Comparison of ENCODE assay signal across 28 mouse cellular contexts in the genomic region with DNA sequence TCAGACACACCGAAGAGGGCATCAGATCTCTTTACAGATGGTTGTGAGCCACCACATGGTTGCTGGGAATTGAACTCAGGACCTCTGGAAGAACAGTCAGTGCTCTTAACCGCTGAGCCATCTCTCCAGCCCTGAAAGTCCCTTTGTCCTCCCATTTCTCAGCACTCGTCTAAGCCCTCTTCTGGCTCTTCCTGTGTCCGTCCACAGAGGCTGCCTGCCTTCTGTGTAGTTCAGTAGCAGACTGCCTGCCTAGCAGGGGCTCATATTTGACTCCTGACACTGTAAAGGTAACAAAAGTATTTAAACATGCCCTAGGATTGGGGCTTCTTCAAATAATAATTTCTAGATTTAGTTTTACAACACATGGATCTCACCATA. TPM values are rescaled to one million over a fixed set of nuclear protein-coding genes. Genes with fewer than 3 reads are reported as not detected.
DNase-seq lines count a peak whose midpoint lies in the region; ATAC-seq and TF ChIP-seq lines count a peak whose summit lies in the region.
"Had no signal": no experiment of that assay in that cellular context is flagged by ENCODE, and none has a peak within 500 bp of the region (broad histone marks: within the 10 kb centered on the region; RNA-seq: fewer than 3 reads in every experiment).

No protein-coding gene starts in this region.

- peaks cover 8% of the 10 kb centered on the region for H3K4me1 ChIP-seq in heart, embryonic 10.5 days
- peaks cover 4% of the 10 kb centered on the region for H3K4me1 ChIP-seq in heart, adult 2 months (ENCODE audit: control insufficient read depth, insufficient read depth, low read length)
- H3K4me1 ChIP-seq in G1E (ENCODE audit: insufficient read depth, low read depth, low read length): peaks cover 54% of the 10 kb centered on the region
- H3K4me1 ChIP-seq in liver, embryonic 12.5 days: peaks cover 59% of the 10 kb centered on the region
- peaks cover 58% of the 10 kb centered on the region for H3K4me1 ChIP-seq in liver, embryonic 15.5 days (replicated peaks)

- TF ChIP-seq EP300 in heart, adult 2 months (IDR thresholded peaks at IDR 0.05; ENCODE audit: insufficient read depth, low read depth, low read length): no peak

- no peaks in the 10 kb centered on the region for H3K79me2 ChIP-seq in heart, adult 2 months (replicated peaks; ENCODE audit: control insufficient read depth, insufficient read depth, low read length)

- no peak for TF ChIP-seq POLR2A in heart, adult 2 months (IDR thresholded peaks at IDR 0.05; ENCODE audit: insufficient read depth, low read depth, low read length)

- no peaks in the 10 kb centered on the region for H3K9me3 ChIP-seq in heart, embryonic 10.5 days
- H3K9me3 ChIP-seq in G1E (replicated peaks): no peaks in the 10 kb centered on the region
- H3K9me3 ChIP-seq in liver, embryonic 12.5 days (replicated peaks): no peaks in the 10 kb centered on the region
- no peaks in the 10 kb centered on the region for H3K9me3 ChIP-seq in liver, embryonic 15.5 days (replicated peaks)
- H3K9me3 ChIP-seq: forebrain, embryonic 12.5 days; forebrain, embryonic 15.5 days; heart, embryonic 12.5 days; heart, embryonic 15.5 days; hindbrain, embryonic 10.5 days; hindbrain, embryonic 13.5 days; intestine, embryonic 15.5 days had no signal

- peak; percentile 43 for DNase-seq in heart, embryonic 10.5 days (ENCODE audit: low spot score)
- no peak for DNase-seq in heart, adult 2 months
- no peak for DNase-seq in G1E (ENCODE audit: low spot score)
- no peak for DNase-seq in retina, embryonic 14.5 days (ENCODE audit: low spot score)
- no peak for DNase-seq in adrenal gland, adult 2 months
- DNase-seq: adrenal gland, adult 8-10 months; adrenal gland, postnatal 25 days; B cell, adult 2 months; cerebellum, adult 11-12 months; cerebellum, adult 9-10 months; cerebellum, postnatal 14 days; gastrocnemius, postnatal 10 days; gastrocnemius, postnatal 36 days; heart, postnatal 10 days; heart, postnatal 36 days had no signal

- WGBS in heart, embryonic 10.5 days: 64% methylated on average over 4 of the region's 4 CpGs
- WGBS in heart, adult 2 months: 70% methylated on average over 4 of the region's 4 CpGs
- 28% methylated on average over 4 of the region's 4 CpGs for WGBS in liver, embryonic 12.5 days (ENCODE audit: insufficient replicate concordance)
- 40% methylated on average over 4 of the region's 4 CpGs for WGBS in liver, embryonic 15.5 days (ENCODE audit: insufficient replicate concordance)

- H3K4me3 ChIP-seq in heart, embryonic 10.5 days: no peak overlapping the region
- no peak overlapping the region for H3K4me3 ChIP-seq in heart, adult 2 months
- H3K4me3 ChIP-seq in G1E (ENCODE audit: low read depth, low read length): peak overlapping the region; percentile 9; the same call in 1 of the 2 replicates
- no peak overlapping the region for H3K4me3 ChIP-seq in liver, embryonic 12.5 days
- peak overlapping the region; percentile 11; the same call in 1 of the 2 replicates for H3K4me3 ChIP-seq in liver, embryonic 15.5 days (replicated peaks)
- H3K4me3 ChIP-seq: forebrain, embryonic 12.5 days; forebrain, embryonic 15.5 days; heart, embryonic 12.5 days; heart, embryonic 15.5 days; hindbrain, embryonic 10.5 days; hindbrain, embryonic 13.5 days; intestine, embryonic 15.5 days had no signal

- H3K36me3 ChIP-seq in heart, embryonic 10.5 days: peaks cover 39% of the 10 kb centered on the region
- H3K36me3 ChIP-seq in heart, adult 2 months (ENCODE audit: control insufficient read depth, insufficient read depth, low read length): peaks cover 3% of the 10 kb centered on the region; the same call in 1 of the 2 replicates
- H3K36me3 ChIP-seq in G1E (replicated peaks): peaks cover 56% of the 10 kb centered on the region
- peaks cover 63% of the 10 kb centered on the region for H3K36me3 ChIP-seq in liver, embryonic 12.5 days
- H3K36me3 ChIP-seq in liver, embryonic 15.5 days (replicated peaks): peaks cover 46% of the 10 kb centered on the region

- TF ChIP-seq CTCF in heart, adult 2 months (IDR thresholded peaks at IDR 0.05): no peak
- TF ChIP-seq CTCF in G1E (IDR thresholded peaks at IDR 0.05; ENCODE audit: low read depth, low read length): no peak

- no peak overlapping the region for H3K27ac ChIP-seq in heart, embryonic 10.5 days
- no peak overlapping the region for H3K27ac ChIP-seq in heart, adult 2 months
- H3K27ac ChIP-seq in liver, embryonic 12.5 days: peak overlapping the region; percentile 92
- peak overlapping the region; percentile 90 for H3K27ac ChIP-seq in liver, embryonic 15.5 days (replicated peaks)
- H3K27ac ChIP-seq: forebrain, embryonic 12.5 days; forebrain, embryonic 15.5 days; heart, embryonic 15.5 days; hindbrain, embryonic 10.5 days; hindbrain, embryonic 13.5 days; intestine, embryonic 15.5 days had no signal

- intact Hi-C loops in heart, adult 2 months (cut with DNase I): no loop called here

- ATAC-seq in G1E (ENCODE audit: extremely low read depth, insufficient number of reproducible peaks, low FRiP score, poor library complexity, severe bottlenecking): no peak
- ATAC-seq in liver, embryonic 12.5 days: peak; percentile 16; the same call in 1 of the 2 replicates
- ATAC-seq in liver, embryonic 15.5 days (ENCODE audit: insufficient read depth): no peak; the same call in 1 of the 2 replicates
- ATAC-seq in activated CD4-positive, CD25-positive, alpha-beta regulatory T cell, adult 4 months: no peak
- ATAC-seq: forebrain, embryonic 15.5 days; hindbrain, embryonic 16.5 days; intestine, embryonic 15.5 days; Patski had no signal

- H3K27me3 ChIP-seq in heart, embryonic 10.5 days (ENCODE audit: insufficient read depth, poor library complexity, severe bottlenecking): no peaks in the 10 kb centered on the region
- H3K27me3 ChIP-seq in heart, adult 2 months (ENCODE audit: control insufficient read depth, insufficient read depth, low read length): no peaks in the 10 kb centered on the region
- no peaks in the 10 kb centered on the region for H3K27me3 ChIP-seq in G1E (ENCODE audit: insufficient read depth, low read length)
- H3K27me3 ChIP-seq in liver, embryonic 12.5 days (replicated peaks): no peaks in the 10 kb centered on the region
- H3K27me3 ChIP-seq in liver, embryonic 15.5 days: no peaks in the 10 kb centered on the region
- H3K27me3 ChIP-seq: CH12.LX; forebrain, embryonic 12.5 days; forebrain, embryonic 15.5 days; heart, embryonic 12.5 days; heart, embryonic 15.5 days; hindbrain, embryonic 13.5 days; intestine, embryonic 15.5 days; Patski had no signal

- no peak overlapping the region for H3K9ac ChIP-seq in heart, adult 2 months (ENCODE audit: low read depth, low read length)
- peak overlapping the region; percentile 49; the same call in 1 of the 2 replicates for H3K9ac ChIP-seq in liver, embryonic 12.5 days
- no peak overlapping the region for H3K9ac ChIP-seq in liver, embryonic 15.5 days
- H3K9ac ChIP-seq: forebrain, embryonic 12.5 days; forebrain, embryonic 15.5 days; heart, embryonic 12.5 days; heart, embryonic 15.5 days; hindbrain, embryonic 13.5 days; intestine, embryonic 15.5 days had no signal

- peak overlapping the region; percentile 59 for H3K4me2 ChIP-seq in liver, embryonic 12.5 days
- peak overlapping the region; percentile 52 for H3K4me2 ChIP-seq in liver, embryonic 15.5 days
- H3K4me2 ChIP-seq: forebrain, embryonic 12.5 days; forebrain, embryonic 15.5 days; heart, embryonic 12.5 days; heart, embryonic 15.5 days; hindbrain, embryonic 13.5 days; intestine, embryonic 15.5 days had no signal

RNA-seq across cellular contexts. Expression of a gene that starts 4.0 kb away (rescaled TPM):
- 16.3 and 18.5 TPM in 2 replicates for polyA plus RNA-seq in heart, embryonic 10.5 days (2016; fragmentation: Nextera tagmentation; extraction: Ambion mirVana)
- 10 to 100 TPM in 1 of 2 experiments, 1 to 10 TPM in 1; 9.7 to 10.9 TPM for total RNA-seq in heart, adult 2 months (2021)
- polyA plus RNA-seq in heart, adult 2 months (2012; rRNA removed): 5.2 and 10.8 TPM in 2 replicates
- total RNA-seq in G1E (2014; fragmentation: Nextera tagmentation) (18.5 and 27.3 TPM in 2 replicates), G1E (2017) (28.1 and 33.0 TPM in 2 replicates)
- polyA plus RNA-seq in G1E (2012): 13.7 and 20.1 TPM in 2 replicates
- 17.5 and 19.2 TPM in 2 replicates for polyA plus RNA-seq in liver, embryonic 12.5 days (2016; fragmentation: Nextera tagmentation; extraction: Ambion mirVana)
- 12.3 and 12.4 TPM in 2 replicates for polyA plus RNA-seq in liver, embryonic 15.5 days (2015; fragmentation: Nextera tagmentation; extraction: Ambion mirVana)
- polyA plus RNA-seq in activated CD4-positive, CD25-positive, alpha-beta regulatory T cell, adult 4 months (2017; shearing (Covaris generic)): 10 to 100 TPM; 20.5 to 21.3 TPM
- total RNA-seq in adrenal gland, adult 2 months (2021): 10 to 100 TPM; 13.1 to 21.5 TPM
- 3.3 and 3.8 TPM in 2 replicates for polyA plus RNA-seq in adrenal gland, adult 2 months (2012; rRNA removed)

RNA-seq across cellular contexts. Expression of a gene that starts 9.4 kb away (rescaled TPM):
- polyA plus RNA-seq in heart, embryonic 10.5 days (2016; fragmentation: Nextera tagmentation; extraction: Ambion mirVana): 5.1 and 6.2 TPM in 2 replicates
- total RNA-seq in heart, adult 2 months (2021): 1 to 10 TPM; 4.1 to 5.1 TPM
- polyA plus RNA-seq in heart, adult 2 months (2012; rRNA removed): 3.4 and 5.7 TPM in 2 replicates
- 24.8 and 26.7 TPM in 2 replicates for total RNA-seq in G1E (2014; fragmentation: Nextera tagmentation)
- 15.4 and 18.5 TPM in 2 replicates for total RNA-seq in G1E (2017)
- polyA plus RNA-seq in G1E (2012): 7.6 and 8.3 TPM in 2 replicates
- polyA plus RNA-seq in liver, embryonic 12.5 days (2016; fragmentation: Nextera tagmentation; extraction: Ambion mirVana): 5.9 and 6.5 TPM in 2 replicates
- 2.6 and 2.8 TPM in 2 replicates for polyA plus RNA-seq in liver, embryonic 15.5 days (2015; fragmentation: Nextera tagmentation; extraction: Ambion mirVana)
- 1 to 10 TPM; 2.3 to 2.4 TPM for polyA plus RNA-seq in activated CD4-positive, CD25-positive, alpha-beta regulatory T cell, adult 4 months (2017; shearing (Covaris generic))
- total RNA-seq in adrenal gland, adult 2 months (2021): 1 to 10 TPM; 4.1 to 5.5 TPM
- polyA plus RNA-seq in adrenal gland, adult 2 months (2012; rRNA removed): 3.2 and 3.5 TPM in 2 replicates

RNA-seq across cellular contexts. Expression of a gene that starts 21.7 kb away (rescaled TPM):
- 36.1 and 36.3 TPM in 2 replicates for polyA plus RNA-seq in heart, embryonic 10.5 days (2016; fragmentation: Nextera tagmentation; extraction: Ambion mirVana)
- total RNA-seq in heart, adult 2 months (2021): under 1 TPM; 0.39 to 0.48 TPM
- 0.02 and 0.06 TPM in 2 replicates for polyA plus RNA-seq in heart, adult 2 months (2012; rRNA removed)
- total RNA-seq in G1E (2014; fragmentation: Nextera tagmentation) (174 and 183 TPM in 2 replicates), G1E (2017) (75.2 and 85.0 TPM in 2 replicates)
- polyA plus RNA-seq in G1E (2012): 13.6 and 14.1 TPM in 2 replicates
- polyA plus RNA-seq in liver, embryonic 12.5 days (2016; fragmentation: Nextera tagmentation; extraction: Ambion mirVana): 72.9 and 78.2 TPM in 2 replicates
- 55.2 and 59.3 TPM in 2 replicates for polyA plus RNA-seq in liver, embryonic 15.5 days (2015; fragmentation: Nextera tagmentation; extraction: Ambion mirVana)
- 10 to 100 TPM; 17.4 to 18.1 TPM for polyA plus RNA-seq in activated CD4-positive, CD25-positive, alpha-beta regulatory T cell, adult 4 months (2017; shearing (Covaris generic))
- 1 to 10 TPM in 1 of 2 experiments, under 1 TPM in 1; 0.59 to 1.4 TPM for total RNA-seq in adrenal gland, adult 2 months (2021)
- 0.06 and 0.08 TPM in 2 replicates for polyA plus RNA-seq in adrenal gland, adult 2 months (2012; rRNA removed)

Comparison
In these comparisons a context has a peak if more than half of its experiments do, and no peak if none do; other contexts are left out.
1. H3K4me3 ChIP-seq: peak in G1E (single experiment) and liver, embryonic 15.5 days (single experiment); none in heart, embryonic 10.5 days (single experiment), heart, adult 2 months (single experiment) and liver, embryonic 12.5 days (single experiment).
2. RNA of a gene that starts 21.7 kb away (polyA plus RNA-seq): 72.9 to 78.2 TPM in liver, embryonic 12.5 days, 55.2 to 59.3 TPM in liver, embryonic 15.5 days, 36.1 to 36.3 TPM in heart, embryonic 10.5 days, 17.4 to 18.1 TPM in activated CD4-positive, CD25-positive, alpha-beta regulatory T cell, adult 4 months and 13.6 to 14.1 TPM in G1E; 0.06 to 0.08 TPM in adrenal gland, adult 2 months and 0.02 to 0.06 TPM in heart, adult 2 months; every median in the first group is over 10 times any median in the second.
3. H3K27ac ChIP-seq: peak in liver, embryonic 12.5 days (single experiment) and liver, embryonic 15.5 days (single experiment); none in heart, embryonic 10.5 days (single experiment) and heart, adult 2 months (single experiment).